Mouse (Mus musculus) stomach, embryonic 16.5 days (tissue): ENCODE data around the gene Tomm22. TPM values are rescaled to one million over a fixed set of nuclear protein-coding genes. Genes with fewer than 3 reads are reported as not detected.
A peak's percentile ranks its signal among the peaks of the same experiment; 100 is the strongest.

Source experiments
- ATAC-seq: fragments of 200-750 bp; cut with Nextera tagmentation; 2 replicates; pipeline ENCODE4 v1.8.0; 2017; ENCODE audit warnings: moderate number of reproducible peaks, moderate TSS enrichment; ENCODE audit not compliant: insufficient read depth, low FRiP score
- H3K27ac ChIP-seq: fragments of 300-500 bp; sonication (generic); 2 replicates; pipeline ENCODE4 v1.5.1; 2014; ENCODE audit warnings: low read length
- H3K27me3 ChIP-seq: fragments of 300-500 bp; sonication (generic); 2 replicates; pipeline ENCODE4 v1.6.1; 2014; ENCODE audit warnings: low read length, control low read depth, mixed read lengths; ENCODE audit not compliant: control insufficient read depth, insufficient read depth
- H3K36me3 ChIP-seq: fragments of 300-500 bp; sonication (generic); 2 replicates; pipeline ENCODE4 v1.6.1; 2014; ENCODE audit warnings: low read length; ENCODE audit not compliant: control insufficient read depth, insufficient read depth
- H3K4me1 ChIP-seq: fragments of 300-500 bp; sonication (generic); 2 replicates; pipeline ENCODE4 v1.6.1; 2014; ENCODE audit warnings: low read length, control low read depth, mixed read lengths; ENCODE audit not compliant: control insufficient read depth, insufficient read depth
- H3K4me2 ChIP-seq: fragments of 300-500 bp; sonication (generic); 2 replicates; pipeline ENCODE4 v1.6.1; 2014; ENCODE audit warnings: low read depth, low read length, mixed read lengths
- H3K4me3 ChIP-seq: fragments of 300-500 bp; sonication (generic); replicated peaks from 2 replicates; pipeline ENCODE4 v1.5.1; 2014; ENCODE audit warnings: mild to moderate bottlenecking, low read length
- H3K9ac ChIP-seq: fragments of 300-500 bp; sonication (generic); 2 replicates; pipeline ENCODE4 v1.6.1; 2014; ENCODE audit warnings: low read length
- H3K9me3 ChIP-seq: fragments of 300-500 bp; sonication (generic); replicated peaks from 2 replicates; pipeline ENCODE4 v1.6.1; 2016; ENCODE audit warnings: low read length, control low read depth; ENCODE audit not compliant: control insufficient read depth
- WGBS: fragments of 180-500 bp; shearing (Covaris S2); extraction: QIAGEN DNeasy Blood & Tissue Kit; methylation state at CpG from one replicate; pipeline ENCODE4 v1.1.7; 2014; 5-methylcytosine and 5-hydroxymethylcytosine counted together
- polyA plus RNA-seq: library from polyadenylated mRNA; unstranded; fragments of >200 nt; fragmentation: Nextera tagmentation; extraction: Ambion mirVana; gene quantifications from 2 replicates; pipeline ENCODE4 v1.2.1, GENCODE M21; 2015

The Tomm22 gene
- 231 and 236 TPM in 2 replicates for polyA plus RNA-seq

DNA sequence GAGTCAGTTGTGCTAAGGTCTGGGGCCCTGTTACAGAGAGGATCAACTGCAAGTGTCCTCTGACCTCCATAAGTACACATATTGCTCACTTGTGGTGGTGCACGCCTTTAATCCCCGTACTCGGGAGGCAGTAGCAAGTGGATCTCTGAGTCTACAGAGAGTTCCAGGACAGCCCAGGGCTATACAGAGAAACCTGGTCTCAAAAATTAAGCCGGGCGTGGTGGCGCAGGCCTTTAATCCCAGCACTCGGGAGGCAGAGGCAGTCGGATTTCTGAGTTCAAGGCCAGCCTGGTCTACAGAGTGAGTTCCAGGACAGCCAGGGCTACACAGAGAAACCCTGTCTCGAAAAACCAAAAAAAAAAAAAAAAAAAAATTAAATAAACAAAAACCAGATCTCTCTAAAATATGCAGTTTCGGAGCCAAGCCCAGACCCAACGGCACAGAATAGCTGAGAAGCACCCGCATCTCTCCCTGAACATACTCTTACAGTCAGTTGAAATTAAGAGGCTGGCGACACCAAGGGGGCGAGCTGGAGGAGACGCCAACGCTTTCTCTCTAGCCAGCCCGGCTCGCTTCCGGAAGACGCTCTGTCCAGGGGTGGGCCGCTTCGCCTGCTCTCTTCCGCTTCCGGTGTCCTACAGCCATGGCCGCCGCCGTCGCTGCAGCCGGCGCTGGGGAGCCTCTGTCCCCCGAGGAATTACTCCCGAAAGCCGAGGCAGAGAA lies at the start of gene Tomm22:
Tomm22 (plus strand) TSS at position 613 of the 723 bp plus-strand sequence.
- Histone ChIP-seq H3K36me3 (peaks cover 5% of the 10 kb centered on the region; the same call in 1 of the 2 replicates), H3K27ac (peak within 1 kb of the TSS; percentile 62)

GRCm38 (mm10) chr15:79630471-79630870 lies 40.2 kb upstream of the Tomm22 start:
- 68% methylated on average over 2 of the region's 2 CpGs for WGBS
- Histone ChIP-seq H3K27me3 (no peaks in the 10 kb centered on the region), H3K27ac (no peak overlapping the region), H3K4me1 (no peaks in the 10 kb centered on the region), H3K9ac (no peak overlapping the region), H3K4me2 (no peak overlapping the region), H3K36me3 (no peaks in the 10 kb centered on the region), H3K4me3 (no peak overlapping the region), H3K9me3 (no peaks in the 10 kb centered on the region)
- ATAC-seq: no peak

More for the DNA sequence above, at the start of gene Tomm22:
- H3K27me3 ChIP-seq: no peaks in the 10 kb centered on the region
- peak within 1 kb of the TSS; percentile 89 for H3K4me3 ChIP-seq
- no peaks in the 10 kb centered on the region for H3K9me3 ChIP-seq
- WGBS: 16% methylated on average over 32 of the region's 33 CpGs
- H3K4me2 ChIP-seq: peak within 1 kb of the TSS; percentile 71
- peaks cover 6% of the 10 kb centered on the region for H3K4me1 ChIP-seq
- H3K9ac ChIP-seq: peak within 1 kb of the TSS; percentile 90
- peak; percentile 95 for ATAC-seq

- no peak for ATAC-seq
- H3K4me1 ChIP-seq: no peaks in the 10 kb centered on the region
- no peaks in the 10 kb centered on the region for H3K9me3 ChIP-seq
- no peaks in the 10 kb centered on the region for H3K36me3 ChIP-seq
- 62% methylated on average over 12 of the region's 12 CpGs for WGBS
- no peak overlapping the region for H3K9ac ChIP-seq
- no peak overlapping the region for H3K27ac ChIP-seq
- H3K4me2 ChIP-seq: no peak overlapping the region
- no peak overlapping the region for H3K4me3 ChIP-seq
- H3K27me3 ChIP-seq: no peaks in the 10 kb centered on the region
These were observed 29.4 kb upstream of the Tomm22 start for GRCm38 (mm10) chr15:79641135-79641817.

DNA sequence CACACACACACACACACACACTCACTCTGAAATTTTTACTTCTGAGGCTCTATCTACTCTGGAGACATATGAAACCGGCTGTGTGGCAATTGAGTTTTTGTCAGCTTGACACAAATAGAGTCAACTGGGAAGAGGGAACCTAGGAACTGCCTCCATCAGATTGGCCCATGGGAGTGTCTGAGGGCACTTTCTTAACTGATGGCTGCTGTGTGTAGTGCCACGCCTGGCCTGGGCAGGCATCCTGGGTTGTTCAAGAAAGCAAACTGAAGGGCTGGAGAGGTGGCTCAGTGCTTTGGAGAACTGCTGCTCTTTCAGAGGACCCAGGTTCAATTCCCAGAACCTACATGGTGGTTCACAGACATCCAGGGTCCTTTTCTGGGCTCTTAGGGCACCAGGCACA lies 25.2 kb upstream of the Tomm22 start:
- H3K27ac ChIP-seq: no peak overlapping the region
- H3K4me3 ChIP-seq: no peak overlapping the region
- no peaks in the 10 kb centered on the region for H3K9me3 ChIP-seq
- H3K9ac ChIP-seq: no peak overlapping the region
- no peak overlapping the region for H3K4me2 ChIP-seq
- 55% methylated on average over 2 of the region's 2 CpGs for WGBS
- no peaks in the 10 kb centered on the region for H3K4me1 ChIP-seq
- H3K27me3 ChIP-seq: no peaks in the 10 kb centered on the region
- H3K36me3 ChIP-seq: no peaks in the 10 kb centered on the region
- no peak for ATAC-seq

GRCm38 (mm10) chr15:79648130-79648529 lies 22.5 kb upstream of the Tomm22 start:
- no peak overlapping the region for H3K4me3 ChIP-seq
- H3K27me3 ChIP-seq: no peaks in the 10 kb centered on the region
- no peaks in the 10 kb centered on the region for H3K9me3 ChIP-seq
- H3K4me1 ChIP-seq: no peaks in the 10 kb centered on the region
- H3K27ac ChIP-seq: no peak overlapping the region
- H3K9ac ChIP-seq: no peak overlapping the region
- H3K4me2 ChIP-seq: no peak overlapping the region
- ATAC-seq: no peak
- WGBS: 81% methylated on average over 12 of the region's 12 CpGs
- H3K36me3 ChIP-seq: no peaks in the 10 kb centered on the region

DNA sequence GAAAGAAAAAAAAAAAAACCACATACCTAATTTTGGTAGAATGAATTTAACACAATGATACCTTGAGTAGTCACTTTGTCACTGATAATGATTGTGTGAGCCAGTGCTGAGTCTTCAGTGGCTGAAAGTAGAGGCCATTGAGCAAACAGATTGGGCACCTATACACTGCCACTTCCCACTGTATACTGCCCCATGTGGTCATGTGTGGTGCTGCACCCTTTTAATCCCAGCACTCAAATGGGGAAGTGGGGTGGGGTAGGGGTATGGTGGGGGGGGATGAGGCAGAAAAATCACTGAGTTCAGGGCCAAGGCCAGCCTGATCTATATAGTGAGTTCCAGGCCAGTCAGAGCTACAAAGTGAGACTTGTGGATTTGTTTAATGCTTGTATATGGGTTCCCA lies 20.1 kb upstream of the Tomm22 start:
- no peak for ATAC-seq
- Histone ChIP-seq H3K9me3 (no peaks in the 10 kb centered on the region), H3K36me3 (no peaks in the 10 kb centered on the region), H3K27me3 (no peaks in the 10 kb centered on the region), H3K4me1 (no peaks in the 10 kb centered on the region), H3K4me2 (no peak overlapping the region), H3K9ac (no peak overlapping the region), H3K4me3 (no peak overlapping the region), H3K27ac (no peak overlapping the region)

DNA sequence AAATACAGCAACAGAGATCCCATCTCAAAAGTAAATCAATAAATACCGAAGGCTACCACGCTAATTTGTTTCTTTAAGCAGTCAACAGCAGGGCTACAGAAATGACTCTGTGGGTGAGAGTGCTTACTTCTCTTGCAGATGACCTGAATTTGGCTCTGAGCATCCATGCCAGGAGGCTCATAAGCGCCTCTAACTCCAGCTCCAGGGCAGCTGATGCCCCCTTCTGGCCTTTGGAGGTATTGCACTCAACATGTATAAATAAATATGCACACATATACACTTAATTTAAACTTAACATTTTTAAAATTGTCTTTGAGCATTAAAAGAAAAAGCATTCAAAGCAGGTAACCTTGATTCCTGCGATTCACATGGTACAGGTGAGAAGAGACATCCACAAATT lies 19.2 kb upstream of the Tomm22 start:
- no peak for ATAC-seq
- no peak overlapping the region for H3K4me3 ChIP-seq
- no peaks in the 10 kb centered on the region for H3K9me3 ChIP-seq
- H3K9ac ChIP-seq: no peak overlapping the region
- no peaks in the 10 kb centered on the region for H3K36me3 ChIP-seq
- H3K27me3 ChIP-seq: no peaks in the 10 kb centered on the region
- H3K4me2 ChIP-seq: no peak overlapping the region
- no peaks in the 10 kb centered on the region for H3K4me1 ChIP-seq
- WGBS: 66% methylated on average over 4 of the region's 4 CpGs
- no peak overlapping the region for H3K27ac ChIP-seq

DNA sequence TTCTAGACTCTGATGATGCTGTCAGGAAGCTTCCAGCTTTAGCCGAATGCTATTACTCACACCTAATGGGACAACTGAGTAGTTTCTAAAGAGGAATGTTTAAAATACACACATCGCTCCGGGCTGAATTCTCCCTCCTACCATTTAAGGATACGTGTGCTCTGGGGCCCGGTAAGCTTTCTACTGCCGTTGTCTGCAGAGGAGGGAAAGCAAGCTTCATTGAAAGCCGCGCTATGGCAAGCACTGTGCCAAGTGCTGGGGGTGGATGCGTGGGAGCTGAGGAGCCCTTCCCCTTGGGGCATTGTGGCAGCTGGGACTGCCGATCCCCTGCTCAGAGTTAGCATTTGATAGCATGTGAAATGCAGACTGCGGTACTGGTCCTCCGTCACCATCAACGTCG lies 14.2 kb upstream of the Tomm22 start:
- H3K9ac ChIP-seq: no peak overlapping the region
- no peak overlapping the region for H3K4me3 ChIP-seq
- WGBS: 73% methylated on average over 14 of the region's 14 CpGs
- peak; percentile 22; the same call in 1 of the 2 replicates for ATAC-seq
- H3K9me3 ChIP-seq: peaks cover under 1% of the 10 kb centered on the region; the same call in 1 of the 2 replicates
- H3K27me3 ChIP-seq: no peaks in the 10 kb centered on the region
- no peaks in the 10 kb centered on the region for H3K36me3 ChIP-seq
- H3K27ac ChIP-seq: peak overlapping the region; percentile 82
- H3K4me1 ChIP-seq: peaks cover 6% of the 10 kb centered on the region
- H3K4me2 ChIP-seq: no peak overlapping the region

- Histone ChIP-seq H3K27me3 (no peaks in the 10 kb centered on the region), H3K9me3 (peaks cover 3% of the 10 kb centered on the region; the same call in 1 of the 2 replicates), H3K4me3 (peak overlapping the region; percentile 78), H3K4me2 (peak overlapping the region; percentile 96), H3K36me3 (no peaks in the 10 kb centered on the region), H3K9ac (peak overlapping the region; percentile 85), H3K4me1 (peaks cover 6% of the 10 kb centered on the region), H3K27ac (peak overlapping the region; percentile 97)
- WGBS: 4% methylated on average over 16 of the region's 16 CpGs
- no peak for ATAC-seq
These were observed 12.7 kb upstream of the Tomm22 start for GRCm38 (mm10) chr15:79657837-79658530.
